Mouse (Mus musculus) lung, adult 2 months (tissue): ENCODE measurements around the gene Apoc2. TPM values are rescaled to one million over a fixed set of nuclear protein-coding genes. Genes with fewer than 3 reads are reported as not detected.

Source experiments
- DNase-seq: peaks from one replicate; pipeline ENCODE4 v3.0.0; 2022
- H3K4me1 ChIP-seq: fragments of 200-500 bp; 2 replicates; pipeline ENCODE4 v1.6.1; 2011; ENCODE audit warnings: low read length; ENCODE audit not compliant: control insufficient read depth, insufficient read depth
- H3K4me3 ChIP-seq: fragments of 200-500 bp; replicated peaks from 2 replicates; pipeline ENCODE3; 2011; ENCODE audit warnings: low read depth, mild to moderate bottlenecking, control low read depth, low read length; ENCODE audit errors: extremely low read depth
- CTCF ChIP-seq: fragments of 200-500 bp; IDR thresholded peaks from 2 replicates; pipeline ENCODE4 v1.5.1; 2011; ENCODE audit warnings: mild to moderate bottlenecking, low read length, control low read depth; ENCODE audit not compliant: insufficient read depth
- POLR2A ChIP-seq: fragments of 200-500 bp; IDR thresholded peaks from 2 replicates; pipeline ENCODE4 v1.6.1; 2011; ENCODE audit warnings: low read depth, mild to moderate bottlenecking, control low read depth, low read length, borderline replicate concordance; ENCODE audit errors: extremely low read depth
- WGBS: fragments of 180-500 bp; shearing (Covaris S2); methylation state at CpG from one replicate; pipeline ENCODE4 v1.1.7; 2018; 5-methylcytosine and 5-hydroxymethylcytosine counted together
- polyA plus RNA-seq: library from polyadenylated mRNA; depleted of rRNA; stranded (reverse); fragments of >200 nt; gene quantifications from 2 replicates; pipeline ENCODE4 v1.2.3, GENCODE M21; 2012

Apoc2 gene
- polyA plus RNA-seq, 1 experiment = 5.1 TPM

DNA sequence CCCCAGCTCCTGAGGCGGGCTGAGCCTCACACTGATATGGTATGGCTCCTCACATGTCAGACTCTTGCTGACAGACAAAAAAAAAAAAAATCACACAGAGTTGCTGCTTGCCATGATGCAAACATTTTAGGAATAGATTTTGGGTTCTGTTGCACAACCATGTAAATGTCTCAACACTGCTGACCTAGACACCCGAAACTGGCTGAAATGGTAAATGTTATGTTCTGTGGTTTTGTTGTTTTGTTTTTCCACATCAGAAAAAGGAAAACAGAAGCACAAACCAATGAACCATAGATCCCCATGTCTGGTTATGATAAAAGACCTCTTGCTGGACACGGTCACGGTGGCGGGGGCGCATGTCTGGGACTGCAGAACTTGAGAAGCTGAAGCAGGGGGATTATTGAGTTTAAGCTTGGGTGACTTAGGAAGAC, 6.0 kb upstream of the Apoc2 start:
- WGBS = 78% methylated on average over 6 of the region's 6 CpGs
- TF ChIP-seq POLR2A (no peak), CTCF (no peak)
- DNase-seq = no peak
- no peaks in the 10 kb centered on the region; the same call in 1 of the 2 replicates for H3K4me1 ChIP-seq
- H3K4me3 ChIP-seq = no peak overlapping the region

DNA sequence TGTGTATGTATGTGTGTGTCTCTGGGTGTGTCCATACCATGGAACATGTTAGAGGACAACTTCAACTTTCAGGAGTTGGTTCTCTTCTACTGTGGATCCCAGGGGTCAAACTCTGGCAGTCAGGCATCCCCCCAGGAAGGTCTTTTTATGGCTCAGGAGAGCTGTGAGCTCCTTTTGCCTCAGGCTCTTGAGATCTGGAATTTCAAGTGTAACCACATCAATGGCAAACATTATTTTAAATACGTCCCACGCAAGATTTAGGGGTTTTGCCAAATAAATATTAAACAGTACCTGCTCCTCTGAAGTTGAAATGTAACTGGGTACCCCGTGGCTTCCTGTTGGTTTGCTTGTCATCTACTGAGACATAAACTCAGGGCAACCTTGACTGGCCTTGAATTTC, 5.2 kb upstream of the Apoc2 start:
- TF ChIP-seq POLR2A (no peak), CTCF (no peak)
- DNase-seq = no peak
- Histone ChIP-seq H3K4me3 (no peak overlapping the region), H3K4me1 (no peaks in the 10 kb centered on the region; the same call in 1 of the 2 replicates)
- WGBS = 56% methylated on average over 3 of the region's 3 CpGs

DNA sequence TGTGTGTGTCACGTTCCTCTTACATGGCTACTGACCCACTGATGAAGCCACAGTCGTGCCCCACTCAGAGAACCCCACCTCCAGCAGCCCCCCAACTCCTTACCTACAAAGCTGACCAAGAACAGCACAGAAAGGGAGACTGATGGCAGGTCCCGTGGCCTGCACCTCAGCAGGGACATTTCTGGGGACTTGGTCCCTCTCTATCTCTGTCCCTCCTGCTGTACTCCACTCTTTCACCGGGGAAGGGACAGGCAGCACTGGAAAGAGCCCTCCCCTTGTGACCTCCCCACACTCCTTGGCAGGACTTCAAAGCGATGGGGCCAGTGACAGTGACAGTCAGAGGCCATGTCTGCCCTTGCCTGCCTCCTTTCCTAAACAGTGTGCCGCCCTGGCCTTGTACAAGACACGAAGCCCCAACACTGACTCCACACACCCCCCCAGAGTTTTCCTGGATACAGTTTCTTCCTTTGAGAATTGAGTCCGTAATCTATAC, 3.5 kb upstream of the Apoc2 start, which contains the start of the genes Gm44805 and Apoc4:
Gm44805 (minus strand) TSS at position 222 of the 493 bp plus-strand sequence.
Apoc4 (minus strand) TSS at position 278 of the 493 bp plus-strand sequence.
- 53% methylated on average over 8 of the region's 8 CpGs for WGBS

DNA sequence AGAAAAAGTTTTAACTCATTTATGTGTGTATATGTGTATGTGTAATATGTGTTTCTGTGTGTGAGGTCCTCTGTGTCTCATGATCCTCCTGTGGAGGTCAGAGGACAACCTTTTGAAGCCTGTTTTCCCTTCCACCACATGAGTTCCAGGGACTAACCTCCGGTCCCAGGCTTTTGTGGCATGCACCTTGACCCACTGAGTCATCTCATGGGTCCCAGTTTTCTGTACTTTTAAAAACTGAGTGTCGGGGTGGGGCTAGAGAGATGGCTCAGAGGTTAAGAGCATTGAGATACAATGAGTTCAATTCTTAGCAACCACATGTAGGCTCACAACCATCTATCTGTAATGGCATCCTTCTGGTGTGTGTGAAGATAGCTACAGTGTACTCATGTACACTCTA, 3.0 kb upstream of the Apoc2 start:
- TF ChIP-seq CTCF = no peak
- no peak for TF ChIP-seq POLR2A
- no peak overlapping the region for H3K4me3 ChIP-seq
- H3K4me1 ChIP-seq = no peaks in the 10 kb centered on the region; the same call in 1 of the 2 replicates
- 70% methylated on average over 2 of the region's 2 CpGs for WGBS
- DNase-seq = no peak

More for the DNA sequence above, 3.5 kb upstream of the Apoc2 start, which contains the start of the genes Gm44805 and Apoc4:
- Histone ChIP-seq H3K4me1 (no peaks in the 10 kb centered on the region; the same call in 1 of the 2 replicates), H3K4me3 (no peak within 1 kb of the TSS)
- TF ChIP-seq POLR2A (no peak), CTCF (no peak)
- no peak for DNase-seq

DNA sequence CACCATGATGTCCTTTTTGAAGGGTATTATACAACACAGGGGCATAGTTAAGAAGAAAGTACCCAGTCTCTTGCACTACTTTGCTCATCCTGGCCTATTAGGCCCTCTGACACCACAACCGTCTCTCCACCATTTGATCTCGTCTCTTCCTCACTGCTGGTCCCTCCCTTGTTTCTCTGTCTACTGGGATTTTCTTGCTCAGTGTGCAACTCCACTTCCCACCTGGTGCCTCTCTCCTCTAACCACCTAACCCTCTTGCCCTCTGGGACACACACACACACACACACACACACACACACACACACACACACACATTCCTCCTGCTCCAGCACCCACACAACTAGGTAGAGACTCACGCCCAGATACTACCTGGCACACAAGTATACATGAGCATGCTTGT, 1.2 kb upstream of the Apoc2 start:
- TF ChIP-seq POLR2A (no peak), CTCF (no peak)
- WGBS = 92% methylated on average over 3 of the region's 3 CpGs
- DNase-seq = no peak
- Histone ChIP-seq H3K4me1 (no peaks in the 10 kb centered on the region; the same call in 1 of the 2 replicates), H3K4me3 (no peak overlapping the region)

DNA sequence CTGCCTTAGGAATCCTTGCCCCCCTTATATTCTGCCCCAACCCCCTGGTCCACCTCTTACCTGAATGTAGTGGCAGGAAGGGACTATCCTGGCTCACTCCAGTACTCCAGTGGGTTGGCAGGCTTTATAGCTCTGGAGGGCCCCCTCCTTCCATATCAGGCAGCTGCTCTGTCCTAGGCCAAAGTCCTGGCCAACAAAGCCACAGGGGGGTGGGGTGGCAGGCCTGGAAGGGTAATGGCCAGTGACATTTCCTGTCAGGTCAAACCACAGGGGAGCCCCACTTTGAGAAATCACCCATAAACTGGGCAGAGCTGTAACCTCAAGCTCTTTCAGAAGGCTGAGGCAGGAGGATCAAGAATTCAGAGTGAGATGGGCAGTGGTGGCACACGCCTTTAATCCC, 1.1 kb downstream of the Apoc2 start:
- WGBS = 65% methylated on average over 1 of the region's 1 CpGs
- no peak for DNase-seq
- H3K4me3 ChIP-seq = no peak overlapping the region

DNA sequence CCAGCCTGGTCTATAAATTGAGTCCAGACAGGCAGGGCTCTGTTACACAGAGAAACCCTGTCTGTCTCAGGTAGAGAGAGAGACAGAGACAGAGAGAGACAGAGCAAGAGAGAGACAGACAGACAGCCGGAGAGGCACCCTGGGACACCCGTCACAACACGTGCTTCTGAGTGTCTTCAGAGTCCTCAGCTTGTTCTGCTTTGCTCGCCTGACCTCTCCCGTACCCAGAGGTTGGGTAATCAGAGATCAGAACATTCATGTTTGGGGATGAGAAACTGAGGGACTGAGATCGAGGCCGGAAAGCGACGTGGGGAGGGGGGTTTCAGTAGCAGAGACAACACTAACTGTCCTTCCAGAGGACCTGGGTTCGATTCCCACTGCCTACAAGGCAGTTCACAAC, 1.9 kb downstream of the Apoc2 start:
- Histone ChIP-seq H3K4me1 (no peaks in the 10 kb centered on the region), H3K4me3 (no peak overlapping the region)
- 71% methylated on average over 10 of the region's 10 CpGs for WGBS
- TF ChIP-seq POLR2A = no peak
- TF ChIP-seq CTCF = no peak
- no peak for DNase-seq

More for the DNA sequence above, 1.1 kb downstream of the Apoc2 start:
- no peak for TF ChIP-seq POLR2A
- no peak for TF ChIP-seq CTCF
- H3K4me1 ChIP-seq = no peaks in the 10 kb centered on the region

DNA sequence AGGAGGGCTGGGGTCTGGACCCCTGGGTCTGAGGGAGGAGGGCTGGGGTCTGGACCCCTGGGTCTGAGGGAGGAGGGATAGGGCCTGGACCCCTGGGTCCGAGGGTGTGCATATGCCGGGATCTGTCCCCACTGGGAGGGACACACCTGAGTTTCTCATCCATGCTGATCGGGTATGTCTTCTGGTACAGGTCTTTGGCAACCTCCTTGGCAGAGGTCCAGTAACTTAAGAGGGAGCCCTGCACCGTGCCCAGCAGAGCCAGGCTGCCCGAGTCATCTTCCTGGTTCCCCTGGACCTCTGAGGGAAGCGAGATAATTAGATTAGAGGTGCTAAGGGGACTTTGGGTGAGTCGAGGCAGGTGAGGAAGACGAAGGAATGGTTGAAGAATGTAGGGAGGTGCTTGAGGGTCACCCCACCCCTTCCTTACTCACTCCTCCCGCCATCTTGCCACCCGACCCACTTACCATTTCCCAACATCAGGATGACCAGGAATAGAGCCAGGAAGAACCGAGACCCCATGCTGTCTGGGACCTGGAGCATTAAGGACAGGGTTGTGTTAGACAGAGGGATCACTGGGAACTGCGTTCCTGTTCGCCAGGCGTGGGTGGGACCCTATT, 4.5 kb downstream of the Apoc2 start:
- WGBS = 49% methylated on average over 14 of the region's 14 CpGs
- DNase-seq = no peak
- Histone ChIP-seq H3K4me3 (no peak overlapping the region), H3K4me1 (peaks cover 5% of the 10 kb centered on the region; the same call in 1 of the 2 replicates)
- TF ChIP-seq POLR2A (no peak), CTCF (no peak)

DNA sequence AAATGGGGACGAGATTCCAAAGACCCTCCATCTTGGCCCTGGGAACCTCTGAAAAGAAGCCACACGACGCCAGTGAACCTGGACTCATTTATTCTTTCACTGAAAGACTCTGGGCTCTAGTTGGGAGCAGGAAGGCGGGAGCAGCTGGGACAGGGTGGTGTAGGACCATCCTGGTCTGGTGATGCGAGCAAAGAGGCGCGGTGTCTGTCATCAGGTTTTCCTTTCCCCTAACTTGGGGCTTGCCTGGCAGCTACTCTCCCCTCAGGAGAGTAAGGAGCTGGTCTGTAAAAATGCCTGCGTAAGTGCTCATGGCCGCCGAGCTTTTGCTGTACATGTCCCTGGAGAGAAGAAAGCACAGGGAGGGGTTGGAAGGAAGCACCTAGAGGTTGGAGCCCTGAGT, 6.2 kb downstream of the Apoc2 start:
- WGBS = 69% methylated on average over 10 of the region's 10 CpGs
- H3K4me3 ChIP-seq = no peak overlapping the region
- DNase-seq = no peak

More for the DNA sequence above, 6.2 kb downstream of the Apoc2 start:
- peaks cover 5% of the 10 kb centered on the region; the same call in 1 of the 2 replicates for H3K4me1 ChIP-seq
- TF ChIP-seq CTCF (no peak), POLR2A (no peak)
